Mouse (Mus musculus) intestine, embryonic 15.5 days (tissue): ENCODE data around the gene Unc5b. TPM values are rescaled to one million over a fixed set of nuclear protein-coding genes. Genes with fewer than 3 reads are reported as not detected.
A peak's percentile ranks its signal among the peaks of the same experiment; 100 is the strongest.

ENCODE experiments used
- ATAC-seq: fragments of 200-750 bp; cut with Nextera tagmentation; 2 replicates; pipeline ENCODE4 v1.8.0; 2017; ENCODE audit warnings: moderate TSS enrichment, moderate library complexity
- H3K27ac ChIP-seq: fragments of 300-500 bp; sonication (generic); 2 replicates; pipeline ENCODE4 v1.5.1; 2015; ENCODE audit warnings: mild to moderate bottlenecking, inconsistent platforms
- H3K27me3 ChIP-seq: fragments of 300-500 bp; sonication (generic); replicated peaks from 2 replicates; pipeline ENCODE4 v1.6.1; 2015; ENCODE audit warnings: inconsistent platforms
- H3K36me3 ChIP-seq: fragments of 300-500 bp; sonication (generic); 2 replicates; pipeline ENCODE4 v1.6.1; 2015; ENCODE audit warnings: inconsistent platforms
- H3K4me1 ChIP-seq: fragments of 300-500 bp; sonication (generic); replicated peaks from 2 replicates; pipeline ENCODE4 v1.6.1; 2015; ENCODE audit warnings: inconsistent platforms
- H3K4me2 ChIP-seq: fragments of 300-500 bp; sonication (generic); replicated peaks from 2 replicates; pipeline ENCODE4 v1.6.1; 2015; ENCODE audit warnings: mild to moderate bottlenecking, inconsistent platforms
- H3K4me3 ChIP-seq: fragments of 300-500 bp; sonication (generic); replicated peaks from 2 replicates; pipeline ENCODE4 v1.5.1; 2015; ENCODE audit warnings: inconsistent platforms
- H3K9ac ChIP-seq: fragments of 300-500 bp; sonication (generic); 2 replicates; pipeline ENCODE4 v1.6.1; 2015; ENCODE audit warnings: inconsistent platforms
- H3K9me3 ChIP-seq: fragments of 300-500 bp; sonication (generic); 2 replicates; pipeline ENCODE4 v1.6.1; 2016; ENCODE audit warnings: inconsistent platforms
- WGBS: fragments of 180-500 bp; shearing (Covaris S2); methylation state at CpG from one replicate; pipeline ENCODE4 v1.1.7; 2015; 5-methylcytosine and 5-hydroxymethylcytosine counted together
- polyA plus RNA-seq: library from polyadenylated mRNA; unstranded; fragments of >200 nt; fragmentation: Nextera tagmentation; extraction: Ambion mirVana; gene quantifications from 2 replicates; pipeline ENCODE4 v1.2.1, GENCODE M21; 2015

Gene Unc5b
- polyA plus RNA-seq, 1 experiment from 2014 or later = 4.6 TPM

DNA sequence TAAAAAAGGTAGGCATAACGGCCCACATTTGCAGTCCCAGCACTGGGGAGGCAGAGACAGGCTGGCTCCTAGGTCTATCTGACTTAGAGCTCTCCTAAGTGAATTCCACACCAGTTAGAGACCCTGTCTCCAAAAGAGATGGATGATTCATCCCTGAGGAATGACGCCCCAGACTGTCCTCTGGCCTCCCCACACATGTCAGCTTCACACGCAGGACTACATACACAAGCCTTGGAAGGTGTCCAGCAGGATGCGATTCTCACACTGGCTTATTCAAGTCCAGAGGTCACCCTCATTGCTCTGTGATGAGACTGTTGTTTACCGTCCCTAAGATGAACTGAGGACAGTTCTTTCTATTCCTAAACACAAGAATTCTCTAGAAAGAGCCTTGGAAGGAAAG, 12.2 kb downstream of the Unc5b start:
- Histone ChIP-seq H3K27ac (0 out of 2 replicates have a peak overlapping the region, but pooled peaks have one; percentile 19), H3K4me1 (peaks cover 58% of the 10 kb centered on the region), H3K4me2 (no peak overlapping the region), H3K36me3 (no peaks in the 10 kb centered on the region), H3K9ac (no peak overlapping the region), H3K4me3 (no peak overlapping the region), H3K27me3 (no peaks in the 10 kb centered on the region), H3K9me3 (no peaks in the 10 kb centered on the region)
- WGBS = 39% methylated on average over 5 of the region's 5 CpGs
- peak; percentile 28; the same call in 1 of the 2 replicates for ATAC-seq

DNA sequence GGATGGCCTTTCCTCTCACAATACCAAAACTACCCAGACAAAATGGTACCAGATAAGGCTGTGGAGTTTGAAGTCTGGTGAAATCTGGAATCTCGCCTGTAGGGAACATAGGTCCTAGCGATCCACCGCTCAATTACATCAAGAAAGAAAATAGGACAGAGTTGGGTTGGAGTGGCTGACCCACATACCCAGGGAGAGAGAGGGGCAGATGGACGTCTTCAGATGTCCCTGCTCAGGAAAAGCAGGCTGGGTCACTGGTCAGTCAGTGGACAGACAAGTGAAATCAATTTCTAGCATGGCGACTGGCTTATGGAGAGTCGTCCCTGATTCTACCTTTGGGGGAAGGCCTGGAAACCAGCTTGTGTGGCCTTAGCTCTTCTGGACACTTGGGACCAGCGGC, 12.7 kb downstream of the Unc5b start:
- Histone ChIP-seq H3K4me2 (no peak overlapping the region), H3K27ac (0 out of 2 replicates have a peak overlapping the region, but pooled peaks have one; percentile 19), H3K9ac (no peak overlapping the region), H3K27me3 (no peaks in the 10 kb centered on the region), H3K36me3 (no peaks in the 10 kb centered on the region), H3K4me1 (peaks cover 58% of the 10 kb centered on the region), H3K9me3 (no peaks in the 10 kb centered on the region), H3K4me3 (no peak overlapping the region)
- no peak for ATAC-seq
- 87% methylated on average over 7 of the region's 7 CpGs for WGBS

DNA sequence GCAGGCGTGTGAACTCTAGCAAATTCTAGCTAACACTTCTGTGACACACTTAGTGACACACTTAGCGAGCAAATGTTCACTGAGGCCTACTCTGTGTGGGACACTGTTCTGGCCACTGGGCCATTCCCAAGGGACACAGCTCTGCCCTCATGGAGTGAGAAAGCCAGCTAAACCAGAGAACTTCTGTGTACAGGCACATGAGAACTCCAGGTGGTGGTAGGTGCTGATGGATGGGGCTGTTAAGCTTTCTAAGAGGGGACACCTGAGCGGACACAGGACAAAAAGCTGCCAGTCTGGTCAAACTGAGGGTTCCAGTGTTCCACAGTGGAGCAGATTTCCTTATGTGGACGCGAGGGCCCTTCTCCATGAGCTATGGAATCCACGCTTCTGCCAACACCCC, 13.5 kb downstream of the Unc5b start:
- Histone ChIP-seq H3K9ac (no peak overlapping the region), H3K27ac (no peak overlapping the region), H3K36me3 (no peaks in the 10 kb centered on the region), H3K4me3 (no peak overlapping the region), H3K9me3 (no peaks in the 10 kb centered on the region), H3K4me2 (no peak overlapping the region), H3K4me1 (peaks cover 66% of the 10 kb centered on the region), H3K27me3 (no peaks in the 10 kb centered on the region)
- no peak for ATAC-seq
- whole genome bisulfite sequencing = 95% methylated on average over 6 of the region's 6 CpGs

DNA sequence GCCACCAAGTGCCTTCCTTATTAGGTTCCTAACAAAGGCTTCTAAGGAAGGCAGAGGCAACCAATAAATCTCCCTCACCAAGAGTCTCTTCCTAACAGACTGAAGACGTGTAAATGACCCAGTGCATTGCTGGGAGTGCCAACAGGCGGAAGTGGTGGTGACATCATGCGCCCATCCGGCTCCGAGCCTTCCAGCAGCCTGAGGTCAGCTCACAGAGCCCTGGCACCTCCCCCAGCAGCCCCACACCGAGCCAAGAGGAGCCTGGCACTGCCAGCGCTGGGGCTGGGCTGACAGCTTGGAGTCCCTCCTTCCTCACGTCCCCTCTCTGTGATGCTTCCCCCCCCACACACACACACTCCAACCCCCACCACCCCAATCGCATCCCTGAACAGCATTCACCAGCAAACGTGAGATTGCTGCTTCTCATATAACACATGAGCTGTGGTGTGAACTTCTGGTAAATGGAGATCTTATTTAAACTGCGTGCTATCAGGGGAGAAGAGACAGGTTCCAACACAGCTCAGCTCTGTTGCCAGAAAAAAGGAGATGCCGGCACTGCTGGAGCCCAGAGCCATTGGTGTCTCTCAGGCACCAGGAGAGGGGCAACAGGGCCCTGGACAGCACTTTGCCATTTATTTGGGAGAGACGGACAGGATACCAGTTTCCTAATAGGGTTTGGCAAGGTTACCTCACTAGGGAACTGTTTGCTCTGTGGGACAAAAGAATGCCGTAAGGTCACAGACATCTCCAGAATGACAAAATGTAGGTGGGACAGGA, 14.3 kb downstream of the Unc5b start:
- Histone ChIP-seq H3K27ac (0 out of 2 replicates have a peak overlapping the region, but pooled peaks have one; percentile 27), H3K4me2 (no peak overlapping the region), H3K4me3 (no peak overlapping the region), H3K9me3 (no peaks in the 10 kb centered on the region), H3K9ac (no peak overlapping the region), H3K27me3 (no peaks in the 10 kb centered on the region), H3K36me3 (no peaks in the 10 kb centered on the region), H3K4me1 (peaks cover 72% of the 10 kb centered on the region)
- WGBS = 40% methylated on average over 14 of the region's 14 CpGs
- peak; percentile 19; the same call in 1 of the 2 replicates for ATAC-seq

DNA sequence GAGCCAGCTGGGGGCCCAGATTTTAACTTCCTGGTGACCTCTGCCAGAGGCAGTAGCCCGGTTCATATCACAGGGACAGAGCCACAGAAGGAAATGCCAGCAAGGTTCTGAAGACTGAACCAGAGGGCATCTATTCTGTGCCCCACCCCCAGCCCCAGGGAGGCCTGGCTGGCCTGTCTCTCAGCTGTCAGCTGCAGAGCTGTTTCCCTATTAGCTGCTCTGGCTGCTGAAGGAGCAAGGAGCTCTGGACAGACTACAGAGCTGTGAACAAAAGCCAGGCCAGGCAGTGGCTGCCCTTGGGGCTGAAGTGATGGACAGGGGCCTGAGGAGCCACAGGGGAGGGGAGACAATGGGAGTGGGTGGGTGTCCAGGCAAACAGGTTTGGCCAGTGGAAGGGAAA, 15.5 kb downstream of the Unc5b start:
- no peak overlapping the region for H3K4me2 ChIP-seq
- ATAC-seq = peak; percentile 15; the same call in 1 of the 2 replicates
- no peak overlapping the region for H3K4me3 ChIP-seq
- H3K4me1 ChIP-seq = peaks cover 76% of the 10 kb centered on the region
- H3K9me3 ChIP-seq = no peaks in the 10 kb centered on the region
- no peak overlapping the region for H3K9ac ChIP-seq
- H3K36me3 ChIP-seq = no peaks in the 10 kb centered on the region
- H3K27ac ChIP-seq = peak overlapping the region; percentile 67
- no peaks in the 10 kb centered on the region for H3K27me3 ChIP-seq
- WGBS = 4% methylated on average over 1 of the region's 1 CpGs

DNA sequence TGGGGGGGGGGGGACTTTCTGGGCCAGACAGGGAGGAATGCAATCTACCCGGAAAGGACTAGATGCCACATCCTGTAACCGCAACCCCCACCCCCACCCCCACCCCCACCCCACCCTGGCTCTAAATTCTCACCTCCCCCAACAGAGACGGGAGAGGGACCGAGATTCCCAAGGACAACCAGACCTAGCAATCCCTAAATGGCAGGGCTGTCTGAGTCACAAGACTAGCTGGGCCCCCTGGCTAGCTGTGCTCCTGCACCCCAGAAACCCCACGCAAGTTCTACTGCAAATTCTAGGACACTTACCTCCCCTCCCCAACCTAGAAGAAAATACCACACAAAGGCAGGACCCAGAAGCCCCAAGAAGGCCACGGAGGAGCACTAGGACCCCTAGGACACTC, 16.3 kb downstream of the Unc5b start:
- Histone ChIP-seq H3K4me2 (no peak overlapping the region), H3K27ac (peak overlapping the region; percentile 67), H3K36me3 (no peaks in the 10 kb centered on the region), H3K27me3 (no peaks in the 10 kb centered on the region), H3K9me3 (no peaks in the 10 kb centered on the region), H3K4me1 (peaks cover 69% of the 10 kb centered on the region), H3K4me3 (no peak overlapping the region), H3K9ac (no peak overlapping the region)
- 27% methylated on average over 6 of the region's 6 CpGs for whole genome bisulfite sequencing
- ATAC-seq = no peak

DNA sequence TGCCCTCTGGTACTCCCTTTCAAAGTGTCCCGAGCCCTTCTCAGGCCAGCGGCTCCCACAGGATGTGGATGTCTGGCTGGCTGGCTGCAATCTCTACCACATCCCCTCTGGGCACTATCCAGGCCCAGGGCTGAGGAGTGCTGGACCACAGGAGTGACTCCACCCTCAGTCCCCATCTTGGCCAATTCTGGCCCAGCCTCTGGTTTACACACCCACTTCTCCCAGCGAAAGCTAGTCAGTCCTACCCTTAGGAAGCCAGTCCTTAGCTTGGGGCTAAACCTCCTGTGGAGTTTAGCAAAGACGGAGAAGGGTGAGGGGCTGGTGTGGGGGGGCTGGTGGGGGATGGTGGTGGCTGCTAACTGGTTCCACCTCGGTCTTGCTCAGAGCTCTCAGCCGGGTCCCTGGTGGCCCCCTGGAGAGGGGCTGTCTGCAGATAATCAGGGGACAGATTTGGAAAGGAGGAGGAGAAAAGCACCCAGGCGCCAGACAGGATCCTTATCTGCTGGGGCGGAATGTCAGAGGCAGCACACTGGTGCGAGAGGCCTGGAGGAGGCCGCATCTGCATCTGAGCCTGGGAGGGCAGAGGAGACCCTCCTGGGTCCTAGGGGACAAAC, 16.8 kb downstream of the Unc5b start:
- peaks cover 64% of the 10 kb centered on the region for H3K4me1 ChIP-seq
- no peak overlapping the region for H3K4me3 ChIP-seq
- H3K36me3 ChIP-seq = no peaks in the 10 kb centered on the region
- H3K27ac ChIP-seq = peak overlapping the region; percentile 67
- no peaks in the 10 kb centered on the region for H3K9me3 ChIP-seq
- WGBS = 26% methylated on average over 10 of the region's 10 CpGs
- H3K4me2 ChIP-seq = no peak overlapping the region
- peak; percentile 20; the same call in 1 of the 2 replicates for ATAC-seq
- no peaks in the 10 kb centered on the region for H3K27me3 ChIP-seq
- 0 out of 2 replicates have a peak overlapping the region, but pooled peaks have one; percentile 26 for H3K9ac ChIP-seq

DNA sequence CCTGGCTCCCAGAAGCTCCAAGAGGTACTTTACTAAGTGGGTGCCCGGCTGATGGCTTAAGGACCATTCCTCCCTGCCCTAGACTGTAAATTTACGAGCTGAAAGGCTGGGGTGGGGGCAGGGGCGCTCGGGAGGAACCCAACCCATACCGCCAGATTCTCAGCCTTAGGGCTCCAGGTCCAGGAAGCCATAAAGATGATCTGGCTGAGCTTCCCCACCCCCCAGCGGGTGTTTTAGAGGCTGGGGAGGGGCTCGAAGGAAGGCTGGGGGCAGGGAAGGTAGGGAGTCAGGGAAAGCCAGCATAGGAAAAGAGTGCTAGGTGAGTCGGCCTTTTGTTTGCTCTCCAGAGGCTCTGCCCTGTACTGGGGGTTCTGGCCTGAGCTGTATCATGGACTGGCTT, 17.8 kb downstream of the Unc5b start:
- Histone ChIP-seq H3K27me3 (no peaks in the 10 kb centered on the region), H3K9ac (no peak overlapping the region), H3K36me3 (no peaks in the 10 kb centered on the region), H3K4me3 (no peak overlapping the region), H3K9me3 (no peaks in the 10 kb centered on the region), H3K27ac (peak overlapping the region; percentile 67), H3K4me2 (0 out of 2 replicates have a peak overlapping the region, but pooled peaks have one; percentile 14), H3K4me1 (peaks cover 64% of the 10 kb centered on the region)
- ATAC-seq = peak; percentile 23; the same call in 1 of the 2 replicates
- 14% methylated on average over 8 of the region's 8 CpGs for WGBS

DNA sequence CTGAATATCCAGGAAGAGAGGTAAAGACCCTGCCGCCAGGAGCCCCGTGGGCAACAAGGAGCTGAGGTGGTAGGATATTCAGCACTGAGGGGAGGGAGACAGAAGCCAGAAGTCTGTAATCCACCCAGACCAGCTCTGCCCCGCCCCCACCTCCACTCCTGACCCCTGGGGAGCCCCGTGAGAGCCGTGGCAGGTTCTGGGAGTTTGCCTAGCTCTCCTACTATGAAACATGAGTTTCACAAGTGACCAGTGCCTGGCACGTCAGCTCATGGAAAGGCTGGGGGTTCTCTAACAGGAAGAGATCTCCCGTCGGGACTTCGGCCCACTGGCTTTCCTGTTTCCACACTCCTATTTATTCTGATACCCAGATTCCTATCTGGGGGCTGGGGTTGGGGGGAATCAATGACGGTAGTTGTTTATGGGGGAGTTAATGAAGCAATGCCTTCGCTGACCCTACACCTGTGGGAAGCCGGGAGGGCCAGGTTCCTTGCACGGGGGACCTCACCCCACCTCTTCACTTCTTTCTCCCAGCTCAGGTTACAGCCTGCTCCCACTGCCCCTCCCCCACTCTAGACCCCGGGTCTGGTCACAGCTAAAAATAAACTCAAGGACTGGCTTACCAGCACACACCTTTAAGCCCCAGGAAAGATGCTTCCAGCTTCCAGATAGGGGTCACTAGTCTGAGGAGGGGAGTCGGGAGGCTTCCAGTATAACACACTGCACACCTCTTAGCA, 19.4 kb downstream of the Unc5b start:
- 12% methylated on average over 15 of the region's 15 CpGs for WGBS
- H3K9ac ChIP-seq = no peak overlapping the region
- 0 out of 2 replicates have a peak overlapping the region, but pooled peaks have one; percentile 2 for H3K27ac ChIP-seq
- no peaks in the 10 kb centered on the region for H3K36me3 ChIP-seq
- no peaks in the 10 kb centered on the region for H3K27me3 ChIP-seq
- H3K4me1 ChIP-seq = peaks cover 76% of the 10 kb centered on the region
- peak overlapping the region; percentile 12; the same call in 1 of the 2 replicates for H3K4me2 ChIP-seq
- no peak overlapping the region for H3K4me3 ChIP-seq
- H3K9me3 ChIP-seq = no peaks in the 10 kb centered on the region
- no peak for ATAC-seq

DNA sequence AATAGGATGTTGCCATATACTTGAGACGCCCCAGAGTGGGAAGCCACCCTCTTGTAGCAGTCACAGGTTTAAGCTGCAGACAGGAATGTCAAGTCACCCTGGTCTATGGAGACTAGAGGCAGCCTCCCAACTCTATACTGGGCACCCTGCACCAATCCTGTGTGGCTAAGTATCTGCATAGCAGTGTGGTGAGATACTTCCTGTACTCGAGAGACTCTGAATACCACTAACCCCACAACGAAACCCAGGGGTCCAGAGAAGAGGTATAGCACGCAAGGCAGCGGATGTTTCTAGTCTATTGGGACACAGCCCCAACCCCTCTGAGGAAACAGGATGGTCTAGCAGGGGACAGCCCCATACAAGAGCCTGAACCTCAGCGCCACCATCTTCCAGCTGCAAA, 22.9 kb downstream of the Unc5b start:
- peaks cover 61% of the 10 kb centered on the region for H3K4me1 ChIP-seq
- 65% methylated on average over 6 of the region's 6 CpGs for WGBS
- H3K9ac ChIP-seq = no peak overlapping the region
- peak overlapping the region; percentile 80 for H3K27ac ChIP-seq
- no peak overlapping the region for H3K4me3 ChIP-seq
- ATAC-seq = no peak
- no peaks in the 10 kb centered on the region for H3K9me3 ChIP-seq
- peak overlapping the region; percentile 44; the same call in 1 of the 2 replicates for H3K4me2 ChIP-seq
- H3K27me3 ChIP-seq = no peaks in the 10 kb centered on the region
- no peaks in the 10 kb centered on the region for H3K36me3 ChIP-seq

DNA sequence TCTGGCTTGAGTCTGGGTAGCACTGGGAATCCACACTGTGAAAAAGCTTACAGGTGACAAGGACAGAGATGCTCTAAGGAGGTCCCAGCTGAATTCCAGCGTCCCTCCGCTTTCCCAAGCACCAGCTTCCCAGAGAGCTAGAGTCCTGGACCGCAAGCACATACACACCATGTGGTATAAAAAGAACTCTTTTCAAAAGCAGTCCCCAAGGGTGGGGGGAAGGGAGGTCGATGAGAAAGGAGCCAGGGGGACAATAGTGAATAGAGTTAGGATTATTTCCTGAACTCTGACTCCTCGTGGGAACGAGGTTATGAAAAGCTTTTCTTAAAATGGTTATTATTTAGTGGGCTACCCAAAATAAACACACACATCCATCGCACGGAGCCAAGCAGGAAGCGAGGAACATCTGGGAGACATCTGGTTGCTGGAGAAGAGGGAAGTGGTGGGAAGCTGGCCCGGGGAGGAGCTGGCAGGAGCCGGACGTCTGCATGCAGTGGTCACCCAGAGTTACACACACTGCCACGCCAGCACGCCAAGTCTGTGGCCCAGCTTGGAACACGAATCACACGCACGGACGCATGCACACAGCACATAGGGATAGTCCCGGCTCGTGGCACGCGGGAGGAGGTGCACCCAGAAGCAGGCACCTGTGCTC, 23.7 kb downstream of the Unc5b start:
- H3K27me3 ChIP-seq = no peaks in the 10 kb centered on the region
- H3K4me3 ChIP-seq = no peak overlapping the region
- H3K4me2 ChIP-seq = peak overlapping the region; percentile 44
- no peak overlapping the region for H3K9ac ChIP-seq
- H3K9me3 ChIP-seq = no peaks in the 10 kb centered on the region
- peaks cover 53% of the 10 kb centered on the region for H3K4me1 ChIP-seq
- peak overlapping the region; percentile 80 for H3K27ac ChIP-seq
- no peaks in the 10 kb centered on the region for H3K36me3 ChIP-seq
- WGBS = 31% methylated on average over 22 of the region's 22 CpGs
- ATAC-seq = peak; percentile 67

DNA sequence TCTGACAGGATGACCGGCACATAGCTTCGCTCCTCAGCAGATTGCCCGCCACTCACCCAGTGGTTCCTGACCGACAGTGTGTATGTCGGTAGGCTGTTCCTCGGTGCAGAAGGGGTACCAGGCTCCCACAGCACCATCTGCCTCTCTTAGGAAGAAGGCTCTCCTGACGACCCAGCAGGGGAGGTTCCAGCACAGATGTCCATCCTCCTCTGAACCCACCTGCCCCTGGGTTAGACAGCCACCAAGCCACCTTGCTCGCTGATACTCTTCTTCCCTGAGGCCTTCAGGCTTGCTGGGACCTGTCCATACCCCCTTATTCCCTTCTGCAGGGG, 25.2 kb downstream of the Unc5b start:
- H3K4me3 ChIP-seq = no peak overlapping the region
- WGBS = 85% methylated on average over 8 of the region's 8 CpGs
- no peak for ATAC-seq
- H3K9ac ChIP-seq = no peak overlapping the region
- no peaks in the 10 kb centered on the region for H3K36me3 ChIP-seq
- no peaks in the 10 kb centered on the region for H3K27me3 ChIP-seq
- H3K9me3 ChIP-seq = no peaks in the 10 kb centered on the region
- no peak overlapping the region for H3K4me2 ChIP-seq
- H3K27ac ChIP-seq = peak overlapping the region; percentile 80; the same call in 1 of the 2 replicates
- peaks cover 49% of the 10 kb centered on the region for H3K4me1 ChIP-seq
